Mouse (Mus musculus) erythroblast, embryonic 14.5 days (primary cell): ENCODE data around the gene Chst8.

Experiments used
- GATA1 ChIP-seq: IDR thresholded peaks from 2 replicates; pipeline ENCODE4 v1.6.1; 2012; ENCODE audit warnings: low read length, inconsistent platforms, mixed read lengths
- TAL1 ChIP-seq: IDR thresholded peaks from 3 replicates; pipeline ENCODE4 v1.6.1; 2012; ENCODE audit warnings: low read length, inconsistent platforms, mixed read lengths

- TF ChIP-seq GATA1 (no peak), TAL1 (no peak)
Observed at GRCm38 (mm10) chr7:34651381-34651780, 161.1 kb downstream of the Chst8 start.
